Mouse (Mus musculus): Measurements from ENCODE around the gene Zfp14.

Gene Zfp14

DNA sequence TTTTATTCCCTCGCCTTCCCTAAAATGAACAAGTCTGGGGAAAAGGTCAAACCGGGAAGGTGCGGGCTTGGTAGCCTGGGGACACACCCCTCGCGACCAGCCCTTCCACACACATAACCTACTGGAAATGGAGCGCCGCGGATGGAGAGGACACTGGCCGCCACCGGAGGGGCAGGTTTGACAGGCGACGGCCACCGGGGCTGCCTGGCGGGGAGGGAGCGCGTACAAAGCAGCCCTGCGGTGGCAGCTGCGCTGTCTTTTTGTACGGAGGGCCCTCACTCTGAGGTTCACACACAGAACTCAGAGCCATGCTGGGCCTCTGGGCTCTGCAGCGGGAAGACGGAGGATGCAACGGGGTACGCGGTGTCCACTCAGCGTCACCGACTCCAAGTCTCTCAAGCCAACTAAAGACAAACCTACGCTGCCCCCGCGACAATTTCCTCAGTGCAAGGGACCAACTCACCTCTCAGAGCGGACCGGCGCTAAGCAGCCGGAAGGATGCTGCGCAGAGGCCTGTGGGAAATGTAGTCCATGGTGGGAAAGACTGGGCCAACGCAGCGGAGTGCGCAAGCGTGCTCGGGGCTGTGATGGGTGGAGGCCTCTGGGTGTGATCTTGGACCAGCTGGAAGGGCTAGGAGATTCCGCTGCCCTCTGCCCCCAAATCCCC is at the start of gene Zfp14:
Gene Zfp14 (minus strand): TSS at position 499 of the 667 bp plus-strand sequence.
- WGBS, result under 1% methylated on average over 40 of the region's 40 CpGs

DNA sequence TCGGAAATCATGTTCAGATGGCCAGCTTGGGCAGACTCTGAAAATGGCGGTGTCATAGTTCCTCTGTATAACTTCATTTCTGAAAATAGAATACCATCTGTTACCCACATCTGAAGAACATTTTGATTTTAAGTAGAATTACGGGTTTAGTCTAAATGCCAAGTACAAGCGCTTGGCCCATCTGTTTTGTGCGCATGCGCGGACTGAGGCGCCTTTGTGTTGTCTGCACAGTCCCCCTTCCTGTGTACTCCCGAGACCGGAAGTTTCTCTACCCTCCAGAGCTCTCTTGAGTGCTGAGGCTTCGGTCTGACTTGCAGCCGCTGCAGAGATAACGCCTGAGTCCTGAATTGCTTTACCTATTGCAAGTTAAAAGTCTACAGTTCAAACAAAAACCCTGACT is 48.1 kb upstream of the Zfp14 start:
- WGBS, result 37% methylated on average over 13 of the region's 13 CpGs

DNA sequence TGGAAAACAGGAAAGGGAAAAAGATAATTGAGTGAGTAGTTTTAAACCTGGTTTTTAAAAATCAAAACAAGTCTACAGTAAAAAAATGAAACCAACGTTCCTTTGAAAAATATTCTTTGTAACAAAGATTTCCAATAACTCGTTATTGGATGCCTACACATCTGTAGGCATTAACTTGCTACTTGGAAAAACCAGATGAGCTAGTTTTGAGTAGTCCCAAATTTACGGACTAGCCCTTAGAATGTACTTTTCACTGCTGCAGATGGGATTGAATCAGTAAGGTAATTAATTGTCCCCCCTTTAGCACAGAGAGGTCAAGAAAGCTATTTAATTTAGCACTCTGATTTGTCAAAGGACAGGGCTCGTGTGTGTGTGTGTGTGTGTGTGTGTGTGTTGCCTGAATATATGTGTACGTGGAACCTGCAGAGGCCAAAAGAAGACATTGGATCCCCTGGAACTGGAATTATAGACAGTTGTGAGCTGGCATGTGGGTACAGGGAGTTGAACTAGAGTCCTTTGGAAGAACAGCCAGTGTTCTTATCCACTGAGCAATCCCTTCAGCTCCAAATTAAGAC is 44.5 kb upstream of the Zfp14 start:
- 1% methylated on average over 5 of the region's 5 CpGs for WGBS

GRCm38 (mm10) chr7:30094646-30095429 is 43.7 kb upstream of the Zfp14 start, which contains the start of gene Zfp260:
Zfp260 (plus strand) TSS chr7:30094777.
- WGBS, result under 1% methylated on average over 26 of the region's 26 CpGs

- 62% methylated on average over 6 of the region's 6 CpGs for WGBS
Measured at GRCm38 (mm10) chr7:30093918-30094415, 42.8 kb upstream of the Zfp14 start.

DNA sequence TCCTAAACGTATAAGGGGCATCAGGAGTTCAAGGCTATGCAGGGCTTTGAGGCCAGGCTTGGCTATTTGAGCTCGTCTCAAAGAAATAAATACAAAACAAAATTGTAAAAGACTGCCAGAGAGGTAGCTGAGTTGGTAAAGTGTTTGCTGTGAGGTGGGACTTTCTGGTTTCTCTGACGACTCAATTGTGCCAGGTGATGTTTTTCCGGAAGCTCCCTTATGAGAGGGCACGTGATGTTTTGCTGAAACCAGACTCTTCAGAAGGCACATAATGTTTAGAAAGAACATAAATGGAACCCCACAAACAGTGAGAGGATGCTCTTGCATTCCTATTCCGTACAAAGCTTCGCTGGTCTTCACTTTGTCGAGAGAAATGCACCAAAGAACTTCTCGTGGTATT is 41.5 kb upstream of the Zfp14 start:
- 87% methylated on average over 9 of the region's 9 CpGs for WGBS

GRCm38 (mm10) chr7:30090970-30091585 is 39.9 kb upstream of the Zfp14 start:
- 7% methylated on average over 9 of the region's 9 CpGs for WGBS

- WGBS, result under 1% methylated on average over 40 of the region's 40 CpGs
Measured at GRCm38 (mm10) chr7:30090092-30090969, 39.2 kb upstream of the Zfp14 start, which contains the start of the genes Gm26920 and Zfp566. Gm26920 (minus strand) TSS chr7:30090410. Zfp566 (minus strand) TSS chr7:30090527.

DNA sequence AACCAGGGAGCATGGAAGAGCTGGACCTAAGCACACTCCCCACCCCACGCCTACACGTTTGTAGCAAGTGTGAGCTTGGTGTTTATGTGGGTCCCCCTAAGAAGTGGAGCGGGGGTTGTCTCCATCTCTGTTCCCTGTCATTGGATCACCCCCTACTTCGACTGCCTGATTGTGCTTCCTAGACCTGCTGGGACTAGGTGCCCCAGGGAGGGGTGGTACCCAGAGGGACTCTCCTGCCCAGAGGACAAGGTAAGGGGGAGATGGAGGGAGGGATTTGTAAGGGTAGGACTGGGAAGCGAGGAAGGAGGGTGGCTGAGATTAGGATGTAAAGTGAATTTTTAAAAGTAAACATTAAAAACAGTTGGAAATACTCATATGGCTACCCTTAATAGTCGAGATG is 38.2 kb upstream of the Zfp14 start:
- WGBS, result 20% methylated on average over 6 of the region's 6 CpGs

- WGBS, result 70% methylated on average over 9 of the region's 9 CpGs
Measured at GRCm38 (mm10) chr7:30086524-30086923, 35.3 kb upstream of the Zfp14 start.

GRCm38 (mm10) chr7:30072146-30073028 is 21.2 kb upstream of the Zfp14 start, which contains the start of gene Zfp82:
Zfp82 (minus strand) TSS chr7:30072900.
- WGBS, result under 1% methylated on average over 50 of the region's 50 CpGs

GRCm38 (mm10) chr7:30064622-30065021 is 13.4 kb upstream of the Zfp14 start:
- WGBS, result 84% methylated on average over 5 of the region's 5 CpGs

DNA sequence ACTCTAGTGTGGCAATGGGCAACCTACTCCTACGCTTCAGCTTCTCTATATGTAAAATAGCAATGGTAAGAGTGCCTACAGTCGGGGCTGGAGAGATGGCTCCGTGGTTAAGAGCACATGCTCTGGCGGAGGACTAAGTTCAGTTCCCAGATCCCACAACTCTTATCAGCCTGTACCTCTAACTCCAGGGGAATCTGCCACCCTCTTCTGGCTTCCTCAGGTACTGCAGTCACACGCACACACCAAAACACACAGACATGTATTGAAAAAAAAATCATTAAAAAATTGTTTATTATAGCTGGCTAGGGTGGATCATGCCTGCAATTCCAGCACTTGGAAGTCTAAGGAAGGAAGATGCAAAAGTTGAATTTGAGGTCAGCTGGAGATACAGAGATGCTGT is 11.3 kb upstream of the Zfp14 start:
- whole genome bisulfite sequencing, result 91% methylated on average over 5 of the region's 5 CpGs

DNA sequence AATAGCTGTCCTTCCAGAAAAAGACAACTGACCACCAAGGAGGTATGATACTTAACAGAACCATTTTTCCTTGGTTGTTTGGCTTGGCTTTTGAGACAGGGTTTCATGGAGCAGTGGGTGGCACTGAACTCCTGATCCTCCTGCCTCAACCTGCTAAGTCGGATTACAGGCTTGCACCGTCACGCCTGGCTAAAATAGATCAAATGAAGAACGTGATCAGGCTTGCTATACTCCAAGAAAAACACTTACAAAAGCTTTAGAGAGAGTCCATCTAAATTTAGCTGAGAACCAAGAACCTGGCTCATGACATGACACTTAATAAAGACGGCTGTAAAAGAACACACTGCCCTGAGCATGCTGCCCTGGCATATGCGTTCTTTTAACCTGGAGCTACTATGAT is 9.2 kb upstream of the Zfp14 start:
- WGBS, result 88% methylated on average over 6 of the region's 6 CpGs

GRCm38 (mm10) chr7:30053591-30053990 is 2.4 kb upstream of the Zfp14 start:
- 19% methylated on average over 3 of the region's 3 CpGs for WGBS

- 74% methylated on average over 4 of the region's 4 CpGs for WGBS
Measured at GRCm38 (mm10) chr7:30048126-30048525, 3.1 kb downstream of the Zfp14 start.

- 62% methylated on average over 9 of the region's 9 CpGs for WGBS
Measured at GRCm38 (mm10) chr7:30044354-30044753, 6.8 kb downstream of the Zfp14 start.

GRCm38 (mm10) chr7:30034331-30034730 is 16.8 kb downstream of the Zfp14 start:
- 93% methylated on average over 12 of the region's 12 CpGs for WGBS

- WGBS, result 74% methylated on average over 3 of the region's 3 CpGs
Measured at GRCm38 (mm10) chr7:30031379-30031778, 19.8 kb downstream of the Zfp14 start.

- 50% methylated on average over 6 of the region's 6 CpGs for WGBS
Measured at GRCm38 (mm10) chr7:30030677-30031076, 20.5 kb downstream of the Zfp14 start.

Data from cerebral cortex, adult 2 months (tissue).